Mouse (Mus musculus): Measurements from ENCODE around the gene Trp53bp1.

The Trp53bp1 gene

GRCm38 (mm10) chr2:121271236-121271927 lies at the start of gene Trp53bp1:
Trp53bp1 (minus strand) TSS chr2:121271407.
- peak; percentile 98 for DNase-seq (ENCODE audit: low read depth, low spot score)

GRCm38 (mm10) chr2:121316278-121316677 lies 45.1 kb upstream of the Trp53bp1 start:
- no peak for DNase-seq (ENCODE audit: low read depth, low spot score)

- DNase-seq (ENCODE audit: low read depth, low spot score) = peak; percentile 52
These were observed 37.8 kb upstream of the Trp53bp1 start for GRCm38 (mm10) chr2:121308997-121309416.

- no peak for DNase-seq (ENCODE audit: low read depth, low spot score)
These were observed 28.8 kb upstream of the Trp53bp1 start for GRCm38 (mm10) chr2:121300036-121300435.

- no peak for DNase-seq (ENCODE audit: low read depth, low spot score)
These were observed 28.3 kb upstream of the Trp53bp1 start for GRCm38 (mm10) chr2:121299471-121299870.

GRCm38 (mm10) chr2:121298131-121298530 lies 26.9 kb upstream of the Trp53bp1 start:
- DNase-seq (ENCODE audit: low read depth, low spot score) = peak; percentile 70

GRCm38 (mm10) chr2:121297701-121298100 lies 26.5 kb upstream of the Trp53bp1 start:
- DNase-seq (ENCODE audit: low read depth, low spot score) = no peak

GRCm38 (mm10) chr2:121296754-121297231 lies 25.6 kb upstream of the Trp53bp1 start:
- no peak for DNase-seq (ENCODE audit: low read depth, low spot score)

- DNase-seq (ENCODE audit: low read depth, low spot score) = peak; percentile 36
These were observed 24.7 kb upstream of the Trp53bp1 start for GRCm38 (mm10) chr2:121295608-121296571.

- peak; percentile 35 for DNase-seq (ENCODE audit: low read depth, low spot score)
These were observed 23.8 kb upstream of the Trp53bp1 start for GRCm38 (mm10) chr2:121294753-121295607.

- DNase-seq (ENCODE audit: low read depth, low spot score) = peak; percentile 89
These were observed 23.0 kb upstream of the Trp53bp1 start for GRCm38 (mm10) chr2:121294182-121294581.

GRCm38 (mm10) chr2:121292316-121293013 lies 21.3 kb upstream of the Trp53bp1 start:
- DNase-seq (ENCODE audit: low read depth, low spot score) = no peak

GRCm38 (mm10) chr2:121289730-121290540 lies 18.7 kb upstream of the Trp53bp1 start:
- peak; percentile 27 for DNase-seq (ENCODE audit: low read depth, low spot score)

GRCm38 (mm10) chr2:121288901-121289729 lies 17.9 kb upstream of the Trp53bp1 start, which contains the start of gene Map1a:
Map1a (plus strand) TSS chr2:121289600.
- peak; percentile 98 for DNase-seq (ENCODE audit: low read depth, low spot score)

- DNase-seq (ENCODE audit: low read depth, low spot score) = no peak
These were observed 16.6 kb upstream of the Trp53bp1 start for GRCm38 (mm10) chr2:121287850-121288249.

- no peak for DNase-seq (ENCODE audit: low read depth, low spot score)
These were observed 815 bp upstream of the Trp53bp1 start for GRCm38 (mm10) chr2:121271928-121272516.

GRCm38 (mm10) chr2:121270521-121271235 lies 529 bp downstream of the Trp53bp1 start:
- DNase-seq (ENCODE audit: low read depth, low spot score) = peak; percentile 96

- no peak for DNase-seq (ENCODE audit: low read depth, low spot score)
These were observed 2.8 kb downstream of the Trp53bp1 start for GRCm38 (mm10) chr2:121268446-121268845.
